Mouse (Mus musculus) lung, adult 10 weeks (tissue): Measurements from ENCODE around the gene Kcnn3. TPM values are rescaled to one million over a fixed set of nuclear protein-coding genes. Genes with fewer than 3 reads are reported as not detected.

ENCODE experiments used
- polyA plus RNA-seq: library from polyadenylated mRNA; stranded (reverse); fragments of 350-450 nt; fragmentation: Illumina TruSeq; extraction: RNeasy Lipid Tissue Mini Kit (QIAGEN cat#74804); gene quantifications from one replicate; pipeline ENCODE4 v1.2.3, GENCODE M21; 2014; ENCODE audit warnings: low read depth, low replicate concordance; ENCODE audit not compliant: insufficient read depth

Gene Kcnn3
- polyA plus RNA-seq = 1.2 TPM

GRCm38 (mm10) chr3:89519894-89520293, at the start of gene Kcnn3:
Gene Kcnn3, plus strand, starts transcription at chr3:89520164.

GRCm38 (mm10) chr3:89714359-89715206, 194.6 kb downstream of the Kcnn3 start, which contains the start of gene Adar:
Gene Adar, plus strand, starts transcription at chr3:89715022.

Other genes with a start within 250 kb of the Kcnn3 start
- gene Slc50a1, start 249.6 kb upstream of the Kcnn3 start, polyA plus RNA-seq = 90.4 TPM
- 102 TPM for gene Efna1, start 239.0 kb upstream of the Kcnn3 start, polyA plus RNA-seq
- 0.75 TPM for gene Efna3, start 197.2 kb upstream of the Kcnn3 start, polyA plus RNA-seq
- 1.5 TPM for gene Efna4, start 182.1 kb upstream of the Kcnn3 start, polyA plus RNA-seq
- 109 TPM for gene Adam15, start 170.2 kb upstream of the Kcnn3 start, polyA plus RNA-seq
- 0.17 TPM for gene Dcst2, start 158.2 kb upstream of the Kcnn3 start, polyA plus RNA-seq
- not detected for gene Dcst1, start 154.9 kb upstream of the Kcnn3 start, polyA plus RNA-seq
- gene Zbtb7b, start 125.4 kb upstream of the Kcnn3 start, polyA plus RNA-seq = 20.1 TPM
- gene Lenep, start 117.4 kb upstream of the Kcnn3 start, polyA plus RNA-seq = not detected
- 9.7 TPM for gene Flad1, start 108.3 kb upstream of the Kcnn3 start, polyA plus RNA-seq
- gene Cks1b, start 101.8 kb upstream of the Kcnn3 start, polyA plus RNA-seq = 11.5 TPM
- gene Shc1, start 101.7 kb upstream of the Kcnn3 start, polyA plus RNA-seq = 31.8 TPM
- gene Pygo2, start 90.0 kb upstream of the Kcnn3 start, polyA plus RNA-seq = 31.0 TPM
- 39.9 TPM for gene Pbxip1, start 83.5 kb upstream of the Kcnn3 start, polyA plus RNA-seq
- 67.9 TPM for gene Pmvk, start 65.6 kb upstream of the Kcnn3 start, polyA plus RNA-seq
- gene Adar, start 194.9 kb downstream of the Kcnn3 start, polyA plus RNA-seq = 13.7 TPM
- 0.24 TPM for gene Chrnb2, start 244.5 kb downstream of the Kcnn3 start, polyA plus RNA-seq